Mouse (Mus musculus): ENCODE results near the gene Nrxn3.

Gene Nrxn3

GRCm38 (mm10) chr12:90166118-90166517 is 1443.4 kb downstream of the Nrxn3 start:
- no peak for DNase-seq

DNA sequence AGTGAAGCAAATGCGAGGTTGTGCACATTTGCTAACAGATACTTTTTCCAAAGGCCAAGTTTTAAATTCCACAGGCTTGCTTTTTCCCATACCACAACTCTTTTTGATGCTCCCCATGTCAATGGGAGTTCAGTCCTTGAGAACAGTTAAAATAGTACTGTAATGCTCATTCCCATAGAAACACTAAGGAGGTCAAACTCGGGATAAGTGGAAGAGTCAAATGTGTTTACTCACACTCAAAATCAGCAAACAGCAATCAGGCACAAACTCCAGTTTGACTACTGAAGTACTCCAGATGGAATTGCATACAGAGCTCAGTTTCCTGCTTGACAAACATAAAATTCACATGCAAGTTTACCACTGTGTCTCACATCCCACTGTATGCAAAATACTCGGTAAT is 1458.9 kb downstream of the Nrxn3 start:
- DNase-seq = no peak

GRCm38 (mm10) chr12:90183021-90183420 is 1460.3 kb downstream of the Nrxn3 start:
- no peak for DNase-seq

- DNase-seq = no peak
These were observed 1473.5 kb downstream of the Nrxn3 start for GRCm38 (mm10) chr12:90196161-90196560.

GRCm38 (mm10) chr12:90197994-90198393 is 1475.3 kb downstream of the Nrxn3 start:
- DNase-seq = no peak

- DNase-seq = no peak
These were observed 1479.8 kb downstream of the Nrxn3 start for GRCm38 (mm10) chr12:90202501-90202900.

- no peak for DNase-seq
These were observed 1488.7 kb downstream of the Nrxn3 start for GRCm38 (mm10) chr12:90211410-90211809.

GRCm38 (mm10) chr12:90217060-90217459 is 1494.4 kb downstream of the Nrxn3 start:
- no peak for DNase-seq

DNA sequence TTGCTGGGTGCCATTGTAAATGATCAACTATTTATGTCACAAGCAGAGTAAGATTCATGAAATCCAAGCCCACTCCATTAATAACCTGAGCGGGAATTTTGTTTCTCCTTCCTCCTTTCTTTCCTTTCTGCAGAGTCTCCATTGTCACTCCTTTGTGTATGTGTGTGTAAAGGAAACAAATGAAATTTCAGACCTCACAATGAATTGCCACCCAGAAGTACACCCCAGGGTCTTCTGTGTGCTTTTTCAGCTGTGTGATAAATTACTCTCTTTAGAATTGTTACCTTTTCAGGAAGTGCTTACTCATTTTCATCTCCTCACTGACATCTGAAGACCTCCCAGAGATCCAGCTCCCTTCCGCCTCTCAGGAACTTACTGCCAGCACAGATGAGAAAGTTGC is 1506.4 kb downstream of the Nrxn3 start:
- DNase-seq = no peak

DNA sequence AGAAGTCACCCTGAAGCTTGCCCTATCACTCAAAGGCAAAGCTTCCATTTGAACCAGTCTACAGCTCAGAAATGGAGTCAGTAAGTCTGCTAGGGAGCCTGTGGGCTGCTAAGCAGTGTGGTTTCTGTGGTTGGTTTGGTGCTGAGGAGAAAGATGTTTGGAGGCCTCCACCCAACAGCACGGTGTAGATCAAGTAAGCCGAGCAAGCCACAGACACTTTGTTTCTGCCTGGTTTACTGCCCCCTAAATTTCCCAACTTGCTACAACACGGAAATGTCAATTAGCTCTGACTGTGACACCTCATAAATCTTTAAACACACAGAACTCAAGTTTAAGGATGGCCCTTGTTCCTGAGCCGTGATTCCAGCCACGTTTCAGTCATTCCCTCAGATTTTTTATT is 1513.4 kb downstream of the Nrxn3 start:
- no peak for DNase-seq

DNA sequence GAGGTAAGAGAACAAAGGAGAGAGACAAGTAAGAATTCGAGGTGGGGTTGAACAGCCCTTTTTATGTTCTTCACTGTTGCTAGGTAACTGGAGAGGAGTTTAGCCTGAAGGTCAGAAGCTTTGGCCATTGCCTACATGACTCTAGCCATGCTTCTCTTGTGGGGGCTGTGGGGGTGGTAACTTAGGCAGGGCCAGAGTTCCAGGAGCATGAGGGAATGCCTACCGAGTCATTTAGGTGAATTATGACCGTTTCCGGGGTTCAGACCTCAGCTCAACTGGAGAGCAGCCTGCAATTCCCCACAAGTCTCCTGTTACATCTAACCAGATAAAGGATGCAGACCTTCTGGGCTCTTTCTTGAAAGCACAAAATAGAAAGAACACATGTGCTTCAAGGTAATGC is 1537.6 kb downstream of the Nrxn3 start:
- no peak for DNase-seq

DNA sequence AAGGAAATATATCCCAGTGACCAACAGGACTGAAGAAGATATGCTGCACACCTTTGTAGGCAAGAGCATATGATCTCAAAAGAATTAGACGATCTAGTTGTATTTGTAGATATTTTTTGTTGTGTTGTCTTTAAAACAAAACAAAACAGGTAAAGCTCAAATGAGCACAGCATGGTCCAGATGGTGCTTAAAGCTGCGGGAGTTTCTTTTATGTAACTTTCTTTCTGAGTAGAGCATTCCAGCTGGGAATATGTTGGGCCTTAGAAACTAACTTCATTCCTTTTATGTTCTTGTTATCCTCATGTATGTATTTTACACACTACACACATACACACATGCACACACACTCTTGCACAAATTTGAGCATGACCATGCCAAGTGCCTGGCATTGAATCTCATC is 1545.4 kb downstream of the Nrxn3 start:
- DNase-seq = no peak

GRCm38 (mm10) chr12:90270763-90271379 is 1548.2 kb downstream of the Nrxn3 start:
- no peak for DNase-seq

DNA sequence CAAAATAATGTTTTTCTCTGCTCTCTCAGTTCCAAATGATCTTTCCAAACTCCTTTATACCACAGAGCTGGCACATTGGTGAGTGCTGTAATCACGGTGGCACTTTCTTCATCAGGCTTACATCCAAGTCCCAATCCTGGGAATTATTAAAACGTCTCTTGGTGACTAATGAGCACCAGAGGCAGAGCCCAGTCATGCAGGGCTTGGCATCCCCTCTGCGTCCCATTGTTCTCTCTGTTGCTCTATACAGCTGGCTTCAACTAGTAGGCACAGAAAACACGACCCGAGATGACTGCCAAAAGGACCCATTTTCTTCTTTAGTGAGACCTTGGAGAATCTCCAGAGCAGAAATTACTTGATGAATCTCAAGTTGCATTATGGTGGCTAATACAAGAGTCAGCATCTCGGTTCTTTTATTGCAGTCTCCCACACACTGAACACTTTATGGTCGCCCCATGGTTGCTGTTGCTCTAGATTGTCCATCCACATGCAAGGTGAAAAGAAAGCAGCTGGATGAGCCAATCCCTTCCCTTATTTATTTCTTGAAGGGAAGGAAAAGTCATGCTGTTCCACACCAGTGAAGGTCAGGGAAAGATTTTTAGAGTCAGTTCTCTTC is 1552.1 kb downstream of the Nrxn3 start:
- no peak for DNase-seq

- DNase-seq = no peak
These were observed 1558.6 kb downstream of the Nrxn3 start for GRCm38 (mm10) chr12:90281236-90281635.

DNA sequence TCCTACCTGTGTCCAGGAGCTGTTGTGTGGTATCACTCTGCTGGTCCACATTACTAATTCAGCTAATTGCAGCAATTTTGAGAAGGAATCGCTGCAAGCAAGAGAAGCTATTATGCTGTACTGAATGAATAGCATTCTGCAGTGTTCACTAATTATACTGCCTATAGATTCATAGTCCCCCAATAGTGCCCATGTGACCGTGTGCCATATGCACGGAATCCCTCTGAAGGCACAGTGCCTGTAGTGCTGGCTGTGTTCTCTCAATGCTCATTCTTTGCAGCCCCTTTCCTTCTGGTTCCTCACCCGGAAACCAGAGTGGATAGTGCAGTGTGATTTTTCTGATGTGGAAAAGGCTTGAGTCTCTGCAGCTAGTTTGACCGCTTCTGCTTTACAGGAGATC is 1560.3 kb downstream of the Nrxn3 start:
- DNase-seq = no peak

- no peak for DNase-seq
These were observed 1580.0 kb downstream of the Nrxn3 start for GRCm38 (mm10) chr12:90302671-90303070.

DNA sequence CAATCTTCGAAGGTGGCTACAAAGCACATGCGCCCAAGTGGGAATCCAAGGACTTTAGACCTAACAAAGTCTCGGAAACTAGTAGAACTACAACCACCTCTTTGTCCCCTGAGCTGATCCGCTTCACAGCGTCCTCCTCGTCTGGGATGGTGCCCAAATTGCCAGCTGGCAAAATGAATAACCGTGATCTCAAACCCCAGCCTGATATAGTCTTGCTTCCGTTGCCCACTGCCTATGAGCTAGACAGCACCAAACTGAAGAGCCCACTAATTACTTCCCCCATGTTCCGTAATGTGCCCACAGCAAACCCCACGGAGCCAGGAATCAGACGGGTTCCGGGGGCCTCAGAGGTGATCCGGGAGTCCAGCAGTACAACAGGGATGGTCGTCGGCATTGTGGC is 1609.1 kb downstream of the Nrxn3 start:
- no peak for DNase-seq

DNA sequence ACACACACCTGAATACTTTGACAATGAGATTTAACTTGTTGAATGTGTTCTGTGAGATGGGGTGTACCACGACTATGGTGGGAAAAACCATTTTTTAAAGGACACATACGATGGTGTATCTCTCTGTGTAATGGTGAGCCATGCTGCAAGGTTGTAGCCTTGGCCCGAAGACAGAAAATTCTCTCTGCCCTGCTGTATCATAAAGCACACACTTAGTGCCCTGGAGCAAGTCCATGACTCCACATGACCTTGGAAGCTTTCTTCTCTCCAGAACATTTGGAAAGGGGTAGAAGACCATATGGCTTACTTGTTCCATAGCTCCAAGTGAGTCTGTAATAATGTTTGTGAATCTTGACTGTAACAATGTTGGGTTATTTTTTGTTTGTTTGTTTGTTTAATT is 1609.8 kb downstream of the Nrxn3 start:
- DNase-seq = no peak

DNA sequence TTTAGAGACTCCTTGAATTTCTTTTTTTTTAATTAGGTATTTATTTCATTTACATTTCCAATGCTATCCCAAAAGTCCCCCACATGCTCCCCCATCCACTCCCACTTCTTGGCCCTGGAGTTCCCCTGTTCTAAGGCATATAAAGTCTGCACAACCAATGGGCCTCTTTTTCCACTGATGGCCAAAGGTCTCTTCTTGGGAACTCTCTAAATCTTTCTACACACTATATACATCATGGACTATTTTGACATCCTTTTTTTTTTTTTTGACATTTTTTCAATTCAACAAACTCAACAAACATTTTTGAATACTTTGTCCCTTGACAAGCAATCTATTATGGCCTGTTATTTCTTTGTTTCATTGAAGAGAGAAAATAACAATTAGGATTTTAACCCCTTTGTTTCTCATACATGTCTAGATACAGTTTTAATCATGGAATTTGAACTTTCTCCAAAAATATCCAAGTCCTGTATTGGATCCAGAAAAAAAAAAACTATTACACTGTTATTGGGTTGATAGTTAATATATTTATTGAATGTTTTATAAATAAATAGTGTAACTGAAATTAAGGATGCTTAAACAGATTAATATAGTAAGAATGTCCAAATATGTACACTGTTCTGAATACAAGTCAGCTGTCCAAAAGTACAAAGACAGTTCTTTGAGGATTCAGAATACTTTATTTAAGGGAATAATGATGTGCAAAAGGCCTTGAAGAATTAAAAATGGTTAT is 1615.0 kb downstream of the Nrxn3 start:
- DNase-seq = no peak

DNA sequence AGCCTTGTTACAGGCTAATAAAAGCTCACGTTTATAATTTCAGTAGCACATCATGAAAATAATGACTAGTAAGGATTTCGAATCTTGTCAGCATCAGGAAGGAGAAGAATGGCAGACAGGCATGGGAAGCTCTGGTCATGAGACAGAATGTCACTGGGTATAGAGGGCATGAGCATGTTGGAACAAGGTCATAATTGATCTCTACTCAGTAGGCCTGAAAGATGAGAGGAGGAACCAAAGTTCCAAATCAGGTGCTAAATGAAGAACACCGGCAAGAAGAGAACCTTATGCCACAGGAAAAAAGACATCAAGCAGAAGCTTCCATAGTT is 1615.5 kb downstream of the Nrxn3 start:
- DNase-seq = no peak
